Mouse (Mus musculus): ENCODE measurements around the gene Csn3. TPM values are rescaled to one million over a fixed set of nuclear protein-coding genes. Genes with fewer than 3 reads are reported as not detected.

The Csn3 gene
- polyA plus RNA-seq (2014; fragmentation: Nextera tagmentation; extraction: Ambion mirVana) = 0.28 and 0.29 TPM in 2 replicates

- H3K9ac ChIP-seq (ENCODE audit: low read depth, low read length) = no peak within 1 kb of the TSS
- H3K27me3 ChIP-seq (replicated peaks; ENCODE audit: control insufficient read depth, insufficient read depth, low read length) = no peaks in the 10 kb centered on the region
- 19% methylated on average over 5 of the region's 5 CpGs for WGBS
- no peak for ATAC-seq (ENCODE audit: low read depth)
- no peak within 1 kb of the TSS for H3K4me2 ChIP-seq (ENCODE audit: low read depth, low read length)
- H3K9me3 ChIP-seq (ENCODE audit: control insufficient read depth, low read length) = no peaks in the 10 kb centered on the region
- H3K27ac ChIP-seq (replicated peaks; ENCODE audit: low read depth, low read length) = no peak within 1 kb of the TSS
- H3K4me3 ChIP-seq (ENCODE audit: low read depth, low read length) = no peak within 1 kb of the TSS
- no peaks in the 10 kb centered on the region for H3K36me3 ChIP-seq (ENCODE audit: control insufficient read depth, insufficient read depth, low read length)
- no peak for DNase-seq (ENCODE audit: low spot score)
- H3K4me1 ChIP-seq (ENCODE audit: control insufficient read depth, insufficient read depth, low read length) = 0 out of 2 replicates have a peak, but pooled peaks cover 3% of the 10 kb centered on the region
Measured at GRCm38 (mm10) chr5:87925372-87925771, at the start of gene Csn3. Csn3 (plus strand) TSS chr5:87925579.

GRCm38 (mm10) chr5:87884729-87885128, 40.6 kb upstream of the Csn3 start, which contains the start of gene Odam:
Odam (plus strand) TSS chr5:87885029.
- no peak within 1 kb of the TSS for H3K4me2 ChIP-seq (ENCODE audit: low read depth, low read length)
- H3K27me3 ChIP-seq (replicated peaks; ENCODE audit: control insufficient read depth, insufficient read depth, low read length) = no peaks in the 10 kb centered on the region
- H3K9ac ChIP-seq (ENCODE audit: low read depth, low read length) = no peak within 1 kb of the TSS
- no peak within 1 kb of the TSS for H3K27ac ChIP-seq (replicated peaks; ENCODE audit: low read depth, low read length)
- no peak within 1 kb of the TSS for H3K4me3 ChIP-seq (ENCODE audit: low read depth, low read length)
- ATAC-seq (ENCODE audit: low read depth) = no peak
- 83% methylated on average over 1 of the region's 1 CpGs for WGBS
- no peaks in the 10 kb centered on the region for H3K36me3 ChIP-seq (ENCODE audit: control insufficient read depth, insufficient read depth, low read length)
- no peaks in the 10 kb centered on the region for H3K9me3 ChIP-seq (ENCODE audit: control insufficient read depth, low read length)
- DNase-seq (ENCODE audit: low spot score) = no peak
- no peaks in the 10 kb centered on the region for H3K4me1 ChIP-seq (ENCODE audit: control insufficient read depth, insufficient read depth, low read length)

- WGBS = 45% methylated on average over 1 of the region's 1 CpGs
- H3K27ac ChIP-seq (replicated peaks; ENCODE audit: low read depth, low read length) = no peak overlapping the region
- no peaks in the 10 kb centered on the region for H3K36me3 ChIP-seq (ENCODE audit: control insufficient read depth, insufficient read depth, low read length)
- no peaks in the 10 kb centered on the region for H3K27me3 ChIP-seq (replicated peaks; ENCODE audit: control insufficient read depth, insufficient read depth, low read length)
- no peaks in the 10 kb centered on the region for H3K4me1 ChIP-seq (ENCODE audit: control insufficient read depth, insufficient read depth, low read length)
- no peak overlapping the region for H3K4me3 ChIP-seq (ENCODE audit: low read depth, low read length)
- ATAC-seq (ENCODE audit: low read depth) (peak; percentile 65; the same call in 1 of the 2 replicates), DNase-seq (ENCODE audit: low spot score) (no peak)
- no peak overlapping the region for H3K4me2 ChIP-seq (ENCODE audit: low read depth, low read length)
- H3K9me3 ChIP-seq (ENCODE audit: control insufficient read depth, low read length) = no peaks in the 10 kb centered on the region
- no peak overlapping the region for H3K9ac ChIP-seq (ENCODE audit: low read depth, low read length)
Measured at GRCm38 (mm10) chr5:87931603-87932002, 6.2 kb downstream of the Csn3 start.

- 41% methylated on average over 3 of the region's 3 CpGs for WGBS
- Histone ChIP-seq H3K9me3 (ENCODE audit: control insufficient read depth, low read length) (no peaks in the 10 kb centered on the region), H3K9ac (ENCODE audit: low read depth, low read length) (no peak overlapping the region), H3K4me3 (ENCODE audit: low read depth, low read length) (no peak overlapping the region), H3K4me1 (ENCODE audit: control insufficient read depth, insufficient read depth, low read length) (no peaks in the 10 kb centered on the region), H3K36me3 (ENCODE audit: control insufficient read depth, insufficient read depth, low read length) (no peaks in the 10 kb centered on the region), H3K27me3 (replicated peaks; ENCODE audit: control insufficient read depth, insufficient read depth, low read length) (no peaks in the 10 kb centered on the region), H3K4me2 (ENCODE audit: low read depth, low read length) (no peak overlapping the region), H3K27ac (replicated peaks; ENCODE audit: low read depth, low read length) (no peak overlapping the region)
- peak; percentile 20 for DNase-seq (ENCODE audit: low spot score)
- no peak for ATAC-seq (ENCODE audit: low read depth)
Measured at GRCm38 (mm10) chr5:87940752-87941151, 15.4 kb downstream of the Csn3 start.

DNA sequence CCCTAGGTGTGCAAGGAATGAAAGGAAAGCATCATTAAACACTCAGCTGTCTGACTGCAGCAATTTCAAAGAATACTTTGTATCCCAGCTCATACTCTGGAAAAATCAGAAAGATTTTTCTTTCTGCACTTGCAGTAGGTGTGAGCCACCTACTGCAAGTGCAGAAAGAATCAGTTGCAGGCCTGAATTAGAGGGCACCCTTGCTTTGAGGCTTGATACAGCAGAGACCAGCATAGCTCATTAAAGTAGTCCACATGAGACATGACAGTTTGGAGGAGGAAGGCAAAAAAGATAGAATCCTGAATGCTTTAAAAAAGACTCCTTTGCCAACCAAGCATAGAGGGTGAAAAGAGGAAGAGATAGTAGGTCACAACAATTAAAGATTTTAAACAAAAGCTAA, 17.1 kb downstream of the Csn3 start:
- Histone ChIP-seq H3K27me3 (replicated peaks; ENCODE audit: control insufficient read depth, insufficient read depth, low read length) (no peaks in the 10 kb centered on the region), H3K36me3 (ENCODE audit: control insufficient read depth, insufficient read depth, low read length) (no peaks in the 10 kb centered on the region), H3K4me2 (ENCODE audit: low read depth, low read length) (no peak overlapping the region), H3K27ac (replicated peaks; ENCODE audit: low read depth, low read length) (no peak overlapping the region), H3K9me3 (ENCODE audit: control insufficient read depth, low read length) (no peaks in the 10 kb centered on the region), H3K9ac (ENCODE audit: low read depth, low read length) (no peak overlapping the region), H3K4me3 (ENCODE audit: low read depth, low read length) (no peak overlapping the region), H3K4me1 (ENCODE audit: control insufficient read depth, insufficient read depth, low read length) (no peaks in the 10 kb centered on the region)
- no peak for ATAC-seq (ENCODE audit: low read depth)
- no peak for DNase-seq (ENCODE audit: low spot score)

- Histone ChIP-seq H3K4me2 (ENCODE audit: low read depth, low read length) (no peak overlapping the region), H3K4me3 (ENCODE audit: low read depth, low read length) (no peak overlapping the region), H3K9ac (ENCODE audit: low read depth, low read length) (no peak overlapping the region), H3K9me3 (ENCODE audit: control insufficient read depth, low read length) (no peaks in the 10 kb centered on the region), H3K27me3 (replicated peaks; ENCODE audit: control insufficient read depth, insufficient read depth, low read length) (no peaks in the 10 kb centered on the region), H3K4me1 (ENCODE audit: control insufficient read depth, insufficient read depth, low read length) (no peaks in the 10 kb centered on the region), H3K36me3 (ENCODE audit: control insufficient read depth, insufficient read depth, low read length) (no peaks in the 10 kb centered on the region), H3K27ac (replicated peaks; ENCODE audit: low read depth, low read length) (no peak overlapping the region)
- ATAC-seq (ENCODE audit: low read depth) (no peak), DNase-seq (ENCODE audit: low spot score) (no peak)
Measured at GRCm38 (mm10) chr5:87951836-87952235, 26.5 kb downstream of the Csn3 start.

DNA sequence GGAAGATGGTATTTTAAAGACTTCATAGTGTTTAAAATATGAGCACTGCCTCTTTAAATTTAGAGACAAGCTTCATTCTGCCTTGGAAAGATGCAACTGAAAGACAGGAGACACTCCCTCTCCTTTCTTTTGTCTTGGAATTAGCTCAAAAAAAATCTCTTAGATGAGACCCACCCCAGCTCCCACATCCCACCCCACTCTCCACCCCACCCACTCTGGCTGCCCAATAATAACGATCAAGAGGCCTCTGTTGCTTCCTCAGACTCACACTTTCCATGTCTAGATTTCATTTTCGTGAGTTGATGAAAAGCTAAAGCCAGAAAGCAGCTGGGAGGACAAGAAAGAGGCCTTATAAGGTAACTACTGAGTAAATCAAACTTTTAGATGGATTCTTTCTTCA, 43.8 kb downstream of the Csn3 start, which contains the start of the genes 2310003L06Rik and Gm28434:
2310003L06Rik (plus strand) TSS at position 259 of the 400 bp plus-strand sequence.
Gm28434 (plus strand) TSS at position 317 of the 400 bp plus-strand sequence.
- H3K36me3 ChIP-seq (ENCODE audit: control insufficient read depth, insufficient read depth, low read length) = no peaks in the 10 kb centered on the region
- no peak within 1 kb of the TSS for H3K4me2 ChIP-seq (ENCODE audit: low read depth, low read length)
- no peaks in the 10 kb centered on the region for H3K27me3 ChIP-seq (replicated peaks; ENCODE audit: control insufficient read depth, insufficient read depth, low read length)
- H3K9me3 ChIP-seq (ENCODE audit: control insufficient read depth, low read length) = no peaks in the 10 kb centered on the region
- no peak within 1 kb of the TSS for H3K9ac ChIP-seq (ENCODE audit: low read depth, low read length)
- DNase-seq (ENCODE audit: low spot score) (no peak), ATAC-seq (ENCODE audit: low read depth) (no peak)
- 54% methylated on average over 2 of the region's 2 CpGs for WGBS
- H3K4me1 ChIP-seq (ENCODE audit: control insufficient read depth, insufficient read depth, low read length) = no peaks in the 10 kb centered on the region
- H3K4me3 ChIP-seq (ENCODE audit: low read depth, low read length) = no peak within 1 kb of the TSS
- no peak within 1 kb of the TSS for H3K27ac ChIP-seq (replicated peaks; ENCODE audit: low read depth, low read length)

DNA sequence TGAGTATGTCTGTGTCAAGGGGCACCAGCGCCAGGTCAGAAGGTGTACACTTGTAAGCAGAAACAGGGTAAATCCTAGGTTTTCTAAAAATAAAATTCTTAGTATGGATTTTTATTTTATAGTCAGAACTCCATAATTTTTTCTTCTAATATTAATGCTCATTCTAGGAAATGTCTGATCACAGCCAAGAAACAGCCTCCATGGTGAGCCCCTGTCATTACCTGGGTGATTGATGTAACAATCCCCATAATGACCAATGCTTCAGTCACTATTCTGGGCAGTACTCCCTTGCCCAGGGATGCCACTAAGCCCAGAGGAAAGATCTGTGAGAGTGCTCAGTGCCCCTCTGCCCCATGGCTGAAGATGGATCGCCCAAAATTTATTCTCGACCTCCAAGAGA, 53.8 kb downstream of the Csn3 start, which contains the start of gene Cabs1:
Cabs1 (plus strand) TSS at position 301 of the 400 bp plus-strand sequence.
- Histone ChIP-seq H3K27me3 (replicated peaks; ENCODE audit: control insufficient read depth, insufficient read depth, low read length) (no peaks in the 10 kb centered on the region), H3K9me3 (ENCODE audit: control insufficient read depth, low read length) (no peaks in the 10 kb centered on the region), H3K4me3 (ENCODE audit: low read depth, low read length) (no peak within 1 kb of the TSS), H3K4me1 (ENCODE audit: control insufficient read depth, insufficient read depth, low read length) (no peaks in the 10 kb centered on the region), H3K27ac (replicated peaks; ENCODE audit: low read depth, low read length) (no peak within 1 kb of the TSS), H3K4me2 (ENCODE audit: low read depth, low read length) (no peak within 1 kb of the TSS), H3K9ac (ENCODE audit: low read depth, low read length) (no peak within 1 kb of the TSS), H3K36me3 (ENCODE audit: control insufficient read depth, insufficient read depth, low read length) (no peaks in the 10 kb centered on the region)
- WGBS = 85% methylated on average over 3 of the region's 3 CpGs
- DNase-seq (ENCODE audit: low spot score) (no peak), ATAC-seq (ENCODE audit: low read depth) (no peak)

Measured in embryonic facial prominence, embryonic 14.5 days (tissue).